Mouse (Mus musculus): ENCODE measurements around the gene Matn1. TPM values are rescaled to one million over a fixed set of nuclear protein-coding genes. Genes with fewer than 3 reads are reported as not detected.

Gene Matn1
- polyA plus RNA-seq (2012; rRNA removed) = 0.05 TPM in 1 of 2 replicates, not detected in the other

- 24% methylated on average over 6 of the region's 6 CpGs for WGBS
- Histone ChIP-seq H3K4me1 (ENCODE audit: control insufficient read depth, insufficient read depth, insufficient read length, low read length) (no peaks in the 10 kb centered on the region), H3K4me3 (ENCODE audit: low read depth, low read length) (no peak within 1 kb of the TSS), H3K27me3 (ENCODE audit: control insufficient read depth, insufficient read depth, low read length) (no peaks in the 10 kb centered on the region), H3K36me3 (ENCODE audit: control insufficient read depth, insufficient read depth, low read length) (no peaks in the 10 kb centered on the region), H3K27ac (ENCODE audit: insufficient read depth, low read depth, low read length) (no peak within 1 kb of the TSS)
- TF ChIP-seq POLR2A (IDR thresholded peaks at IDR 0.05; ENCODE audit: low read depth, low read length) (no peak), CTCF (IDR thresholded peaks at IDR 0.05; ENCODE audit: extremely low read depth, insufficient read length, insufficient replicate concordance, low read depth, low read length) (no peak)
These were observed at the start of gene Matn1 for GRCm38 (mm10) chr4:130944112-130944511. Matn1 (plus strand) TSS chr4:130944385.

- no peak for TF ChIP-seq POLR2A (IDR thresholded peaks at IDR 0.05; ENCODE audit: low read depth, low read length)
- no peak for TF ChIP-seq CTCF (IDR thresholded peaks at IDR 0.05; ENCODE audit: extremely low read depth, insufficient read length, insufficient replicate concordance, low read depth, low read length)
- Histone ChIP-seq H3K27ac (ENCODE audit: insufficient read depth, low read depth, low read length) (no peak overlapping the region), H3K36me3 (ENCODE audit: control insufficient read depth, insufficient read depth, low read length) (no peaks in the 10 kb centered on the region), H3K27me3 (ENCODE audit: control insufficient read depth, insufficient read depth, low read length) (no peaks in the 10 kb centered on the region), H3K4me1 (ENCODE audit: control insufficient read depth, insufficient read depth, insufficient read length, low read length) (peaks cover 2% of the 10 kb centered on the region; the same call in 1 of the 2 replicates), H3K4me3 (ENCODE audit: low read depth, low read length) (no peak overlapping the region)
- 69% methylated on average over 6 of the region's 6 CpGs for WGBS
These were observed 48.5 kb upstream of the Matn1 start for GRCm38 (mm10) chr4:130895701-130896100.

- TF ChIP-seq CTCF (IDR thresholded peaks at IDR 0.05; ENCODE audit: extremely low read depth, insufficient read length, insufficient replicate concordance, low read depth, low read length) = peak; percentile 55; the same call in 1 of the 2 replicates
- no peak for TF ChIP-seq POLR2A (IDR thresholded peaks at IDR 0.05; ENCODE audit: low read depth, low read length)
These were observed 47.8 kb upstream of the Matn1 start for GRCm38 (mm10) chr4:130896372-130896771.

GRCm38 (mm10) chr4:130899383-130899781 is 44.8 kb upstream of the Matn1 start:
- 43% methylated on average over 3 of the region's 3 CpGs for WGBS
- H3K4me1 ChIP-seq (ENCODE audit: control insufficient read depth, insufficient read depth, insufficient read length, low read length) = peaks cover 5% of the 10 kb centered on the region; the same call in 1 of the 2 replicates
- H3K4me3 ChIP-seq (ENCODE audit: low read depth, low read length) = no peak overlapping the region
- TF ChIP-seq CTCF (IDR thresholded peaks at IDR 0.05; ENCODE audit: extremely low read depth, insufficient read length, insufficient replicate concordance, low read depth, low read length) (no peak), POLR2A (IDR thresholded peaks at IDR 0.05; ENCODE audit: low read depth, low read length) (no peak)
- peak overlapping the region; percentile 48 for H3K27ac ChIP-seq (ENCODE audit: insufficient read depth, low read depth, low read length)
- H3K27me3 ChIP-seq (ENCODE audit: control insufficient read depth, insufficient read depth, low read length) = no peaks in the 10 kb centered on the region
- H3K36me3 ChIP-seq (ENCODE audit: control insufficient read depth, insufficient read depth, low read length) = no peaks in the 10 kb centered on the region

More at GRCm38 (mm10) chr4:130896372-130896771, 47.8 kb upstream of the Matn1 start:
- Histone ChIP-seq H3K4me3 (ENCODE audit: low read depth, low read length) (no peak overlapping the region), H3K27me3 (ENCODE audit: control insufficient read depth, insufficient read depth, low read length) (no peaks in the 10 kb centered on the region), H3K4me1 (ENCODE audit: control insufficient read depth, insufficient read depth, insufficient read length, low read length) (peaks cover 5% of the 10 kb centered on the region; the same call in 1 of the 2 replicates), H3K36me3 (ENCODE audit: control insufficient read depth, insufficient read depth, low read length) (no peaks in the 10 kb centered on the region), H3K27ac (ENCODE audit: insufficient read depth, low read depth, low read length) (no peak overlapping the region)
- WGBS = 60% methylated on average over 2 of the region's 2 CpGs

GRCm38 (mm10) chr4:130899782-130900427 is 44.3 kb upstream of the Matn1 start:
- H3K36me3 ChIP-seq (ENCODE audit: control insufficient read depth, insufficient read depth, low read length) = no peaks in the 10 kb centered on the region
- WGBS = 68% methylated on average over 6 of the region's 6 CpGs
- H3K4me1 ChIP-seq (ENCODE audit: control insufficient read depth, insufficient read depth, insufficient read length, low read length) = peaks cover 5% of the 10 kb centered on the region; the same call in 1 of the 2 replicates
- no peak for TF ChIP-seq CTCF (IDR thresholded peaks at IDR 0.05; ENCODE audit: extremely low read depth, insufficient read length, insufficient replicate concordance, low read depth, low read length)
- TF ChIP-seq POLR2A (IDR thresholded peaks at IDR 0.05; ENCODE audit: low read depth, low read length) = no peak
- no peak overlapping the region for H3K4me3 ChIP-seq (ENCODE audit: low read depth, low read length)
- H3K27ac ChIP-seq (ENCODE audit: insufficient read depth, low read depth, low read length) = peak overlapping the region; percentile 78
- no peaks in the 10 kb centered on the region for H3K27me3 ChIP-seq (ENCODE audit: control insufficient read depth, insufficient read depth, low read length)

GRCm38 (mm10) chr4:130900746-130901145 is 43.4 kb upstream of the Matn1 start:
- no peak overlapping the region for H3K27ac ChIP-seq (ENCODE audit: insufficient read depth, low read depth, low read length)
- no peaks in the 10 kb centered on the region for H3K27me3 ChIP-seq (ENCODE audit: control insufficient read depth, insufficient read depth, low read length)
- TF ChIP-seq CTCF (IDR thresholded peaks at IDR 0.05; ENCODE audit: extremely low read depth, insufficient read length, insufficient replicate concordance, low read depth, low read length) (no peak), POLR2A (IDR thresholded peaks at IDR 0.05; ENCODE audit: low read depth, low read length) (no peak)
- peaks cover 5% of the 10 kb centered on the region; the same call in 1 of the 2 replicates for H3K4me1 ChIP-seq (ENCODE audit: control insufficient read depth, insufficient read depth, insufficient read length, low read length)
- 63% methylated on average over 7 of the region's 7 CpGs for WGBS
- H3K36me3 ChIP-seq (ENCODE audit: control insufficient read depth, insufficient read depth, low read length) = no peaks in the 10 kb centered on the region
- no peak overlapping the region for H3K4me3 ChIP-seq (ENCODE audit: low read depth, low read length)

- H3K4me3 ChIP-seq (ENCODE audit: low read depth, low read length) = no peak overlapping the region
- peaks cover 5% of the 10 kb centered on the region; the same call in 1 of the 2 replicates for H3K4me1 ChIP-seq (ENCODE audit: control insufficient read depth, insufficient read depth, insufficient read length, low read length)
- WGBS = 34% methylated on average over 8 of the region's 8 CpGs
- no peaks in the 10 kb centered on the region for H3K27me3 ChIP-seq (ENCODE audit: control insufficient read depth, insufficient read depth, low read length)
- TF ChIP-seq CTCF (IDR thresholded peaks at IDR 0.05; ENCODE audit: extremely low read depth, insufficient read length, insufficient replicate concordance, low read depth, low read length) (no peak), POLR2A (IDR thresholded peaks at IDR 0.05; ENCODE audit: low read depth, low read length) (no peak)
- peak overlapping the region; percentile 60 for H3K27ac ChIP-seq (ENCODE audit: insufficient read depth, low read depth, low read length)
- no peaks in the 10 kb centered on the region for H3K36me3 ChIP-seq (ENCODE audit: control insufficient read depth, insufficient read depth, low read length)
These were observed 41.9 kb upstream of the Matn1 start for GRCm38 (mm10) chr4:130902289-130902781.
